Mouse (Mus musculus): ENCODE results near the gene Trrap.

Gene Trrap

GRCm38 (mm10) chr5:144766646-144767045 is 886 bp upstream of the Trrap start:
- Histone ChIP-seq H3K27me3 (ENCODE audit: insufficient read depth, low read length) (peaks cover 27% of the 10 kb centered on the region), H3K9me3 (ENCODE audit: low read length) (no peaks in the 10 kb centered on the region), H3K4me1 (replicated peaks; ENCODE audit: low read depth, low read length) (peaks cover 40% of the 10 kb centered on the region), H3K36me3 (ENCODE audit: insufficient read depth, low read length) (peaks cover 18% of the 10 kb centered on the region), H3K4me3 (replicated peaks; ENCODE audit: low read length) (no peak overlapping the region)
- TF ChIP-seq NANOG (IDR thresholded peaks at IDR 0.05; ENCODE audit: borderline replicate concordance, low read length) (no peak), POU5F1 (IDR thresholded peaks at IDR 0.05; ENCODE audit: borderline replicate concordance, low read length) (no peak), CTCF (conservative IDR thresholded peaks at IDR 0.05; ENCODE audit: low read length) (no peak)

- TF ChIP-seq NANOG (IDR thresholded peaks at IDR 0.05; ENCODE audit: borderline replicate concordance, low read length) (no peak), CTCF (conservative IDR thresholded peaks at IDR 0.05; ENCODE audit: low read length) (no peak), POU5F1 (IDR thresholded peaks at IDR 0.05; ENCODE audit: borderline replicate concordance, low read length) (no peak)
- Histone ChIP-seq H3K36me3 (ENCODE audit: insufficient read depth, low read length) (peaks cover 32% of the 10 kb centered on the region), H3K4me1 (replicated peaks; ENCODE audit: low read depth, low read length) (peaks cover 40% of the 10 kb centered on the region), H3K27me3 (ENCODE audit: insufficient read depth, low read length) (peaks cover 13% of the 10 kb centered on the region), H3K4me3 (replicated peaks; ENCODE audit: low read length) (peak overlapping the region; percentile 99), H3K9me3 (ENCODE audit: low read length) (no peaks in the 10 kb centered on the region)
Observed at GRCm38 (mm10) chr5:144767911-144768841, 644 bp downstream of the Trrap start.

- TF ChIP-seq POU5F1 (IDR thresholded peaks at IDR 0.05; ENCODE audit: borderline replicate concordance, low read length) = no peak
- no peak for TF ChIP-seq NANOG (IDR thresholded peaks at IDR 0.05; ENCODE audit: borderline replicate concordance, low read length)
- TF ChIP-seq CTCF (conservative IDR thresholded peaks at IDR 0.05; ENCODE audit: low read length) = no peak
Observed at GRCm38 (mm10) chr5:144769067-144769482, 1.5 kb downstream of the Trrap start.

GRCm38 (mm10) chr5:144773231-144773630 is 5.7 kb downstream of the Trrap start:
- Histone ChIP-seq H3K27me3 (ENCODE audit: insufficient read depth, low read length) (no peaks in the 10 kb centered on the region), H3K4me1 (replicated peaks; ENCODE audit: low read depth, low read length) (peaks cover 36% of the 10 kb centered on the region), H3K9me3 (ENCODE audit: low read length) (no peaks in the 10 kb centered on the region), H3K4me3 (replicated peaks; ENCODE audit: low read length) (no peak overlapping the region), H3K36me3 (ENCODE audit: insufficient read depth, low read length) (peaks cover 79% of the 10 kb centered on the region)
- TF ChIP-seq POU5F1 (IDR thresholded peaks at IDR 0.05; ENCODE audit: borderline replicate concordance, low read length) = no peak
- TF ChIP-seq CTCF (conservative IDR thresholded peaks at IDR 0.05; ENCODE audit: low read length) = peak; percentile 38
- TF ChIP-seq NANOG (IDR thresholded peaks at IDR 0.05; ENCODE audit: borderline replicate concordance, low read length) = no peak

More at GRCm38 (mm10) chr5:144769067-144769482, 1.5 kb downstream of the Trrap start:
- Histone ChIP-seq H3K4me1 (replicated peaks; ENCODE audit: low read depth, low read length) (peaks cover 41% of the 10 kb centered on the region), H3K36me3 (ENCODE audit: insufficient read depth, low read length) (peaks cover 38% of the 10 kb centered on the region), H3K27me3 (ENCODE audit: insufficient read depth, low read length) (peaks cover 9% of the 10 kb centered on the region; the same call in 1 of the 2 replicates), H3K4me3 (replicated peaks; ENCODE audit: low read length) (peak overlapping the region; percentile 99), H3K9me3 (ENCODE audit: low read length) (no peaks in the 10 kb centered on the region)

- H3K9me3 ChIP-seq (ENCODE audit: low read length) = no peaks in the 10 kb centered on the region
- H3K4me1 ChIP-seq (replicated peaks; ENCODE audit: low read depth, low read length) = peaks cover 5% of the 10 kb centered on the region; the same call in 1 of the 2 replicates
- TF ChIP-seq POU5F1 (IDR thresholded peaks at IDR 0.05; ENCODE audit: borderline replicate concordance, low read length) (no peak), NANOG (IDR thresholded peaks at IDR 0.05; ENCODE audit: borderline replicate concordance, low read length) (no peak), CTCF (conservative IDR thresholded peaks at IDR 0.05; ENCODE audit: low read length) (no peak)
- no peak overlapping the region for H3K4me3 ChIP-seq (replicated peaks; ENCODE audit: low read length)
- peaks cover 96% of the 10 kb centered on the region for H3K36me3 ChIP-seq (ENCODE audit: insufficient read depth, low read length)
- no peaks in the 10 kb centered on the region for H3K27me3 ChIP-seq (ENCODE audit: insufficient read depth, low read length)
Observed at GRCm38 (mm10) chr5:144780654-144781053, 13.1 kb downstream of the Trrap start.

- Histone ChIP-seq H3K4me1 (replicated peaks; ENCODE audit: low read depth, low read length) (peaks cover 5% of the 10 kb centered on the region; the same call in 1 of the 2 replicates), H3K36me3 (ENCODE audit: insufficient read depth, low read length) (peaks cover 100% of the 10 kb centered on the region), H3K4me3 (replicated peaks; ENCODE audit: low read length) (no peak overlapping the region), H3K9me3 (ENCODE audit: low read length) (no peaks in the 10 kb centered on the region), H3K27me3 (ENCODE audit: insufficient read depth, low read length) (no peaks in the 10 kb centered on the region)
- TF ChIP-seq CTCF (conservative IDR thresholded peaks at IDR 0.05; ENCODE audit: low read length) (no peak), NANOG (IDR thresholded peaks at IDR 0.05; ENCODE audit: borderline replicate concordance, low read length) (no peak)
Observed at GRCm38 (mm10) chr5:144786464-144786863, 18.9 kb downstream of the Trrap start.

GRCm38 (mm10) chr5:144793374-144793773 is 25.8 kb downstream of the Trrap start:
- Histone ChIP-seq H3K9me3 (ENCODE audit: low read length) (no peaks in the 10 kb centered on the region), H3K36me3 (ENCODE audit: insufficient read depth, low read length) (peaks cover 100% of the 10 kb centered on the region)
- TF ChIP-seq POU5F1 (IDR thresholded peaks at IDR 0.05; ENCODE audit: borderline replicate concordance, low read length) = no peak
- peak; percentile 11; the same call in 1 of the 2 replicates for TF ChIP-seq CTCF (conservative IDR thresholded peaks at IDR 0.05; ENCODE audit: low read length)
- no peak for TF ChIP-seq NANOG (IDR thresholded peaks at IDR 0.05; ENCODE audit: borderline replicate concordance, low read length)

GRCm38 (mm10) chr5:144794687-144795086 is 27.2 kb downstream of the Trrap start:
- Histone ChIP-seq H3K9me3 (ENCODE audit: low read length) (no peaks in the 10 kb centered on the region), H3K4me3 (replicated peaks; ENCODE audit: low read length) (no peak overlapping the region), H3K4me1 (replicated peaks; ENCODE audit: low read depth, low read length) (peaks cover 28% of the 10 kb centered on the region), H3K27me3 (ENCODE audit: insufficient read depth, low read length) (no peaks in the 10 kb centered on the region), H3K36me3 (ENCODE audit: insufficient read depth, low read length) (peaks cover 100% of the 10 kb centered on the region)
- TF ChIP-seq POU5F1 (IDR thresholded peaks at IDR 0.05; ENCODE audit: borderline replicate concordance, low read length) (no peak), NANOG (IDR thresholded peaks at IDR 0.05; ENCODE audit: borderline replicate concordance, low read length) (no peak), CTCF (conservative IDR thresholded peaks at IDR 0.05; ENCODE audit: low read length) (peak; percentile 73)

More at GRCm38 (mm10) chr5:144793374-144793773, 25.8 kb downstream of the Trrap start:
- H3K4me1 ChIP-seq (replicated peaks; ENCODE audit: low read depth, low read length) = peaks cover 28% of the 10 kb centered on the region
- H3K4me3 ChIP-seq (replicated peaks; ENCODE audit: low read length) = no peak overlapping the region
- H3K27me3 ChIP-seq (ENCODE audit: insufficient read depth, low read length) = no peaks in the 10 kb centered on the region
